Mouse (Mus musculus) left cerebral cortex, postnatal 10 days (tissue): ENCODE data around the gene Tifab. TPM values are rescaled to one million over a fixed set of nuclear protein-coding genes. Genes with fewer than 3 reads are reported as not detected.
A peak's percentile ranks its signal among the peaks of the same experiment; 100 is the strongest.
"Not testable (repeated sequence)": the region's sequence is repeated elsewhere in the genome, so short reads cannot be mapped to it uniquely, and the experiment has no call there.

Source experiments
- DNase-seq, 2 experiments: peaks; one replicate each; pipeline ENCODE4 v3.0.0; 2021 to 2022; ENCODE audit warnings: low spot score in 2 of 2, mixed read lengths in 1 of 2; ENCODE audit errors: extremely low spot score in 1 of 2
- intact Hi-C: fragments of 180-260 bp; cut with DNase I; formaldehyde crosslinking; loops from one replicate; pipeline ENCODE4 v1.15.1; 2025
- total RNA-seq, 2 experiments: library from RNA; stranded (reverse); gene quantifications; 2 replicates each; pipeline ENCODE4 v1.2.3; 2021

Gene Tifab
- 1 to 10 TPM; 2.0 to 2.1 TPM for total RNA-seq

GRCm38 (mm10) chr13:56178416-56179035 lies at the start of gene Tifab:
TSS of gene Tifab (minus strand) at chr13:56178885.
- intact Hi-C loops, result no loop called here
- no peak for DNase-seq

GRCm38 (mm10) chr13:56226175-56226954 lies 47.7 kb upstream of the Tifab start:
- peak; percentile 68 to 72 for DNase-seq
- intact Hi-C loops, result no loop called here

- no peak for DNase-seq
- intact Hi-C loops, result no loop called here
Measured at GRCm38 (mm10) chr13:56223625-56224024, 44.9 kb upstream of the Tifab start.

- DNase-seq, result no peak
- intact Hi-C loops, result no loop called here
Measured at GRCm38 (mm10) chr13:56222849-56223246, 44.2 kb upstream of the Tifab start.

GRCm38 (mm10) chr13:56221995-56222848 lies 43.5 kb upstream of the Tifab start:
- intact Hi-C loops, result no loop called here
- DNase-seq, result peak in 1 of 2 experiments; percentile 46

GRCm38 (mm10) chr13:56221129-56221910 lies 42.6 kb upstream of the Tifab start:
- peak in 1 of 2 experiments; percentile 73 for DNase-seq
- intact Hi-C loops, result no loop called here

- DNase-seq, result no peak
Measured at GRCm38 (mm10) chr13:56219254-56219653, 40.6 kb upstream of the Tifab start.

GRCm38 (mm10) chr13:56216090-56216489 lies 37.4 kb upstream of the Tifab start:
- no peak for DNase-seq
- intact Hi-C loops, result no loop called here

More at GRCm38 (mm10) chr13:56219254-56219653, 40.6 kb upstream of the Tifab start:
- intact Hi-C loops, result no loop called here

- intact Hi-C loops, result no loop called here
- DNase-seq, result peak in 1 of 2 experiments; percentile 49
Measured at GRCm38 (mm10) chr13:56214633-56215032, 35.9 kb upstream of the Tifab start.

GRCm38 (mm10) chr13:56209067-56209411 lies 30.4 kb upstream of the Tifab start:
- intact Hi-C loops, result no loop called here

GRCm38 (mm10) chr13:56208225-56209066 lies 29.8 kb upstream of the Tifab start:
- DNase-seq, result no peak
- intact Hi-C loops, result no loop called here

More at GRCm38 (mm10) chr13:56209067-56209411, 30.4 kb upstream of the Tifab start:
- DNase-seq, result no peak

- intact Hi-C loops, result loop anchor here (5.0 kb wide), 1 partner anchor 68 kb away; no protein-coding TSS in a partner anchor
Measured at GRCm38 (mm10) chr13:56199506-56199905, 20.8 kb upstream of the Tifab start.

GRCm38 (mm10) chr13:56197473-56198266 lies 19.0 kb upstream of the Tifab start:
- intact Hi-C loops, result loop anchor here (2.0 to 5.0 kb wide), 2 partner anchors 70 to 225 kb away; no protein-coding TSS in a partner anchor
- DNase-seq, result peak; percentile 90 to 91

More at GRCm38 (mm10) chr13:56199506-56199905, 20.8 kb upstream of the Tifab start:
- no peak for DNase-seq

- DNase-seq, result no peak
- intact Hi-C loops, result loop anchor here (2.0 to 5.0 kb wide), 2 partner anchors 70 to 226 kb away; no protein-coding TSS in a partner anchor
Measured at GRCm38 (mm10) chr13:56197031-56197430, 18.3 kb upstream of the Tifab start.

- DNase-seq, result not testable (repeated sequence)
- intact Hi-C loops, result loop anchor here (2.0 to 5.0 kb wide), 2 partner anchors 71 to 227 kb away; no protein-coding TSS in a partner anchor
Measured at GRCm38 (mm10) chr13:56195824-56196223, 17.1 kb upstream of the Tifab start.

GRCm38 (mm10) chr13:56194181-56194580 lies 15.5 kb upstream of the Tifab start:
- intact Hi-C loops, DNase-seq: not testable (repeated sequence)

- no peak for DNase-seq
- intact Hi-C loops, result no loop called here
Measured at GRCm38 (mm10) chr13:56191225-56191624, 12.5 kb upstream of the Tifab start.
